ENCODE assay signal across 12 mouse cellular contexts in genomic region chr1:118935518-118935917, GRCm38 (mm10).
DNase-seq lines count a peak whose midpoint lies in the region; ATAC-seq and TF ChIP-seq lines count a peak whose summit lies in the region.
"Had no signal": no experiment of that assay in that cellular context is flagged by ENCODE, and none has a peak within 500 bp of the region (broad histone marks: within the 10 kb centered on the region; RNA-seq: fewer than 3 reads in every experiment).

No protein-coding gene starts in this region.

- 0 out of 2 replicates have a peak overlapping the region, but pooled peaks have one; percentile 59 for H3K27ac ChIP-seq in forebrain, embryonic 12.5 days
- no peak overlapping the region for H3K27ac ChIP-seq in forebrain, postnatal 0 days (ENCODE audit: low read depth, low read length)
- H3K27ac ChIP-seq in kidney, embryonic 16.5 days (ENCODE audit: low read length), result peak overlapping the region; percentile 45; the same call in 1 of the 2 replicates
- H3K27ac ChIP-seq in intestine, embryonic 16.5 days (ENCODE audit: low read length), result 0 out of 2 replicates have a peak overlapping the region, but pooled peaks have one; percentile 50
- H3K27ac ChIP-seq: hindbrain, embryonic 15.5 days; left cerebral cortex, adult 2 months had no signal

- H3K4me3 ChIP-seq in forebrain, embryonic 12.5 days (replicated peaks), result no peak overlapping the region
- H3K4me3 ChIP-seq in forebrain, postnatal 0 days (ENCODE audit: low read depth, low read length), result no peak overlapping the region
- no peak overlapping the region for H3K4me3 ChIP-seq in kidney, embryonic 16.5 days (ENCODE audit: low read length)
- no peak overlapping the region for H3K4me3 ChIP-seq in intestine, embryonic 16.5 days (ENCODE audit: low read length)
- H3K4me3 ChIP-seq: hindbrain, embryonic 15.5 days; left cerebral cortex, adult 2 months had no signal

- no peak overlapping the region for H3K4me2 ChIP-seq in forebrain, embryonic 12.5 days
- H3K4me2 ChIP-seq in forebrain, postnatal 0 days (ENCODE audit: low read depth), result no peak overlapping the region
- no peak overlapping the region for H3K4me2 ChIP-seq in kidney, embryonic 16.5 days (replicated peaks; ENCODE audit: low read depth, low read length)
- no peak overlapping the region for H3K4me2 ChIP-seq in intestine, embryonic 16.5 days (ENCODE audit: low read depth, low read length)
- H3K4me2 ChIP-seq: hindbrain, embryonic 15.5 days had no signal

- H3K36me3 ChIP-seq in forebrain, embryonic 12.5 days (replicated peaks), result no peaks in the 10 kb centered on the region
- H3K36me3 ChIP-seq in forebrain, postnatal 0 days (ENCODE audit: insufficient read depth), result no peaks in the 10 kb centered on the region
- no peaks in the 10 kb centered on the region for H3K36me3 ChIP-seq in kidney, embryonic 16.5 days (ENCODE audit: insufficient read depth, low read length)
- H3K36me3 ChIP-seq in intestine, embryonic 16.5 days (ENCODE audit: control insufficient read depth, insufficient read depth, low read length), result no peaks in the 10 kb centered on the region
- H3K36me3 ChIP-seq: hindbrain, embryonic 15.5 days had no signal

- no peaks in the 10 kb centered on the region for H3K9me3 ChIP-seq in forebrain, embryonic 12.5 days
- no peaks in the 10 kb centered on the region for H3K9me3 ChIP-seq in forebrain, postnatal 0 days (ENCODE audit: low read length)
- no peaks in the 10 kb centered on the region for H3K9me3 ChIP-seq in kidney, embryonic 16.5 days (ENCODE audit: low read length)
- no peaks in the 10 kb centered on the region for H3K9me3 ChIP-seq in intestine, embryonic 16.5 days (ENCODE audit: control insufficient read depth, low read length)
- H3K9me3 ChIP-seq: hindbrain, embryonic 15.5 days had no signal

- H3K27me3 ChIP-seq in forebrain, embryonic 12.5 days, result no peaks in the 10 kb centered on the region
- H3K27me3 ChIP-seq in forebrain, postnatal 0 days (ENCODE audit: insufficient read depth, low read length), result no peaks in the 10 kb centered on the region
- H3K27me3 ChIP-seq in kidney, embryonic 16.5 days (ENCODE audit: insufficient read depth, low read length), result no peaks in the 10 kb centered on the region
- no peaks in the 10 kb centered on the region for H3K27me3 ChIP-seq in intestine, embryonic 16.5 days (replicated peaks; ENCODE audit: control insufficient read depth, insufficient read depth, low read length)
- H3K27me3 ChIP-seq: hindbrain, embryonic 15.5 days had no signal

- WGBS in forebrain, embryonic 12.5 days, result 63% methylated on average over 6 of the region's 6 CpGs
- 53% methylated on average over 6 of the region's 6 CpGs for WGBS in forebrain, postnatal 0 days
- 35% methylated on average over 6 of the region's 6 CpGs for WGBS in kidney, embryonic 16.5 days
- WGBS in intestine, embryonic 16.5 days, result 59% methylated on average over 6 of the region's 6 CpGs

- TF ChIP-seq CTCF in forebrain, postnatal 0 days (IDR thresholded peaks at IDR 0.05; ENCODE audit: low read depth), result no peak

- no peak for DNase-seq in forebrain, postnatal 0 days
- no peak for DNase-seq in kidney, postnatal 25 days
- peak; percentile 77 for DNase-seq in adipocyte (ENCODE audit: low spot score)
- DNase-seq in cerebellum, postnatal 25 days, result no peak
- DNase-seq in urinary bladder, postnatal 14 days (ENCODE audit: low spot score), result no peak
- DNase-seq: adrenal gland, postnatal 36 days; cerebellum, adult 9-11 months had no signal

- 0 out of 2 replicates have a peak, but pooled peaks have one; percentile 16 for ATAC-seq in forebrain, embryonic 12.5 days (ENCODE audit: low FRiP score)
- ATAC-seq in forebrain, postnatal 0 days, result no peak
- ATAC-seq in kidney, embryonic 16.5 days (ENCODE audit: low FRiP score, low TSS enrichment), result 0 out of 2 replicates have a peak, but pooled peaks have one; percentile 7
- peak; percentile 12; the same call in 1 of the 2 replicates for ATAC-seq in intestine, embryonic 16.5 days

- H3K4me1 ChIP-seq in forebrain, embryonic 12.5 days, result peaks cover 29% of the 10 kb centered on the region
- H3K4me1 ChIP-seq in forebrain, postnatal 0 days (ENCODE audit: insufficient read depth), result peaks cover 6% of the 10 kb centered on the region; the same call in 1 of the 2 replicates
- peaks cover 26% of the 10 kb centered on the region for H3K4me1 ChIP-seq in kidney, embryonic 16.5 days (ENCODE audit: insufficient read depth, low read length)
- peaks cover 8% of the 10 kb centered on the region; the same call in 1 of the 2 replicates for H3K4me1 ChIP-seq in intestine, embryonic 16.5 days (ENCODE audit: control insufficient read depth, insufficient read depth, low read length)

- H3K9ac ChIP-seq in forebrain, embryonic 12.5 days, result no peak overlapping the region
- H3K9ac ChIP-seq in forebrain, postnatal 0 days, result no peak overlapping the region
- no peak overlapping the region for H3K9ac ChIP-seq in kidney, embryonic 16.5 days (replicated peaks; ENCODE audit: low read length)
- H3K9ac ChIP-seq in intestine, embryonic 16.5 days (ENCODE audit: low read depth, low read length), result no peak overlapping the region
- H3K9ac ChIP-seq: hindbrain, embryonic 15.5 days had no signal
